Mouse (Mus musculus) right cerebral cortex, postnatal 14 days (tissue): ENCODE measurements at regions not wholly inside any gene's neighbourhood (a gene's known extent, or its start where the extent isn't known, plus 50 kb on each side); places are given as distances from the start of the nearest gene placed in this dataset.

ENCODE experiments used
- DNase-seq: peaks from one replicate; pipeline ENCODE4 v3.0.0; 2022

DNA sequence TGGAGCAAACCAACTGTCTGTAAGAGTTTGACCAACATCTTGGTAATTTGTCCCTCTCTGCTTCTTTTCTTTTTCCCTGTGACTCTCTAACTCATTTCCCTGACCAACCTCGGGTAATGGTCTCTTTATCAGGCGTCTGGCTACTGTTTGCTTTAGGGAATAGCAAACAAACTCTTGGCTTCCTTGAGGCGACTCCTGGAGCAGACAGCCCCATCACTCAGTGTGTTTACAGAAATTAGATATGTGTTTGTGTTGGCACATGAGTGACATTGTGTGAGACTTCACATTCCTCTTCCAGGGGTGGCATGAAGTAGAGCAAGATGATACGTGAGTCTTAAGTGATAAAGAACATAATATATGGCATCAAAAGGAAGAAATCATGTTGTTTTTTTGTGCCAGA, 195.7 kb upstream of the Hhip start:
- no peak for DNase-seq

DNA sequence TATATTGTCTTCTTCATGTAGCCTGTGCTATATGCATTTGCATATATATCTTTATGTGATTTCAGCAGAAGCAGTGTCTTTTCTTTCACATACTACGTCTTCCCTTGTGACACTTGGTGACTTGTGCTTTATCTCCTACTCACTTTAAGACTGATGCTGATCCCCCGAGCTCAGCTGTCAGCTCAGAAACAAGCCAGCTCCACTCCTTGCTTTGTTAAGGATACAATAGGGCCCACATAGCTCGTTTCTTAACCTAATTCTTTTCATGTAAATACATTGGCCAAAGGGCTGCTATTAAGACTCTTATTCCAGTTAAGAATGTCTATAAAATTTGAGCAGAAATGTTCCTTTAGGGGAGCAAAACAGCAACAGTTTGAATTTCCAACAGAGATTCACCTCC, 193.8 kb upstream of the Hhip start:
- no peak for DNase-seq

DNA sequence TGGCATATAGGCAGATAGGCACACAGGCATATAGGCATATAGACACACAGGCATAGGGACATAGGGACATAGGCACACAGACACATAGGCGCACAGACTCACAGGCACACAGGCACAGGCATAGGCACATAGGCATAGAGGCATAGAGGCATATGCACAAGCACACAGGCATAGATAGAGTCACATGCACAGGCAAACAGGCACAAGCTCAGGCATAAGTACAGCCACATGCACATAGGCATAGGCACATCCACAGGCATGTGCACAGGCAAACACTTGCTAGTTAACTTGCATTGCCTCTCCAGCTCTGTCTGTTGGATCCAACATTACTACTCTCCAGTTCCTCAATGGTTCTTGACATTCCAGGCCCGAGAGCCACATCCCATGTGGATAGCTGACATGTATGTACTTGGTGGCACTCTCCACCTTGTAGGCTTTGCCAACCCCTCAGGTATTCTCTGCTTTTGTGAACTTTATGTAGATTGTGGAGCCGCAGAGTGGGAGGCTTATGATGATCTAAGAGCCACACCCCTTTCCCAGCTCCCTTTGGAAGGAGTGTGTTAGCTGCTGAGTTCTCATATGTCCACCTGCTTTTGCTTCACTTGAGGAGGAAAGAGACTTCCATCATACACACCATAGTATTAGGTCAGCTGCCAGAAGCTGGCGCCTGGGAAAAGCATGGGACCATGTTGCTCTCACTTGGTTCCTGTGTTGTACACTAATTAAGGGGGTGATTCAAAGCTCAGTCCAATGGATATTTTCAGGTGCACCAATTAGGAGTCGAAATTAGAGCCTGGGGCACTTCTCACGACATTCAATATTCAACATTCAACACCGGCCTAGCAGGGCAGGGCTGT, 192.7 kb upstream of the Hhip start:
- no peak for DNase-seq

DNA sequence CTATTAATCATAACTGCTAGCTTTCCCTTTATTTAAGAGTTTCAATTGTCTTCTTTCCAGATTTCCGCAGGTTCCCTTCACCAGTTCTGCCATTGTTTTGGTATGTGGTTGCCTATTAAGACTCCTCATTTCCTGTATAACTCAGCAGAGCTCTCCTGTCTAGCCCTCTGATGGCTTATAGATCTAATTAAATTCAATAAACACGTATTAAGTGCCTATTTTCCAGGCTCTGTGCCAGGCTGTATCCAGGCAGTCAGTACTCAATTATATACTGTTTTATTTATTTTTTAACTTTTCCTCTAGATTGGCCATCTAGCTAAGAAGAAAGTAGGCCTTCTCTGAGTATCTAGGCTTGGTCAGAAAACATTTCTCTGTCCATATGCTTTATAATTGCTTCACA, 192.0 kb upstream of the Hhip start:
- DNase-seq = no peak

DNA sequence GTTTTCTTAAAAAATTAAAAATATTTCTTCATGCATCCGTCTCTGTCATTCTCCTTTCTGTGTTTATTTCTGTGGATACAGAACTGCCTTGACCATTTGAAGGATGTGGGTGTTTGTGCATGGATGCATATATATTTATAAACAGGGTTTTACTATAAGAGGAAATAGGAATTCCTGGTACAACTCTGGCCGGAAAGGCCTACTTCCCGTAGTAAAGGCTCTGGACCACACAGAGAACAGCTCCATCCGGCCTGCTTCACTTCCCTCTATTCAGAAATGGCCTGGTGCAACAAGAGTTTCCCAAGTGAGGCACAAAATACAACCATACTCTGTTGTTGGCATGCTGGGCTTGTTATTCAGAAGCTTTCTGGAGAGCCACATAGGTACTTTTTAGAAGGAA, 182.1 kb upstream of the Hhip start:
- no peak for DNase-seq

DNA sequence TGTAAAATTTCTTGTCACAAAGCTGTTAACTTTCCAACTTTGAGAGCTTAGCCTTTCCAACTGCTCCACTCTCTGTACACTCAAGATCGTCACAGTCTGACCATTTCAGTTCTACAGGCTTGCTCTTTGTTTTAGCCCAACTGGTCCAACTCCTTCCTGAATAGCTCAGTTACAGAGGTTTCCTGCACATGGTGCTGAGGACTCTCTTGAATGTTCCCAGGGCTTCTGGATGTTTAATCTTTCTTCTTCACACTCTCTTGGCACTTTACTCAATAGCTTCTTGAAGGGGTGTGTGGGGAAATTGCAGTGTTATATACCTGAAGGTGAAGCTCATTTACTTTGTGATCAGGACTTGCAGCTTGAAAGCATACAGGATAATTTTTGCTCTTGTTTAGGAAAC, 152.6 kb upstream of the Hhip start:
- no peak for DNase-seq

DNA sequence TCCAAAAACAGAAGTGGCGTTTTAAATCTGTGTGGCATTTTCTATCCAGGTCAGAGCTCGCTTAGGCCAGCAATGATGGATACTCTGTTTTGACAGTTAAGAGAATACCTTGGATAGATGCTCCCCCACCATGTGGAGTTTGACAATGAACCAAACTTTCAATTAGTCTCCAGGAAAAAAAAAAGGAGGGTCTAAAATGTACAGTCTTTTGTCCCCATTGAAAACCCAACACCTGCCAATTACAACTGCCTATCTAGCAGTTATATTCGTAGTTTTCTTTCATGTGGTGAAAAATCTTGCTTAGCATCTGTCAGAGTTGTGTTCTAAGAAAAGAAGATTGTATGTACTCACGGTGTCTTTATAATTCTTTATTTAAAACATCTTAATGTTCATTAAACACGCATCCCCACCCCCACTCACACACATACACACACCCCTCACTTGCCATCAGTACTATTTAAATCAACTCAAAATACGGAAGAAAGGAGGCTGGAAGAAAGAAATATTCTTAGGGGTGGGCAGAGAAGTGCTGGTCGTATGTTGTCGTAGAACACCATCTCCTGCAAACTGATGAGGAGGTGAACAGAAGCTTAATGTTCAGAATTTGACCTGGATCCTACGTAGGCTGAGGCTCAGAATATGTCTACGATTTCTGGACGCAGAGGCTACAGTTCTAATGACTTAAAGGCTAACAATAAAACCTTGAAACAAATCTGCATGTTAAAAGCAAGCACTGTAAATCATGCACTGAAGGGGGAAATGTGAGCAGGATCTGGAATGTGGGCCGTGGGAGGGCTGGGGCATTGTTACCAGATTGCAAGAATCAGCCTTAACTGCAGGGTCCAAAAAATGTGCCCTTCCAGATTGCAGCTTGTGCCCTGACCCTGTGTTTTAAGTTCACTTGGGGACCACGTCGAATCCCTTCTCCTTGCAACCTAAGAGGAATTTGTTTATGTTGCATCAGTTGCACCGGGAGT, 147.2 kb upstream of the Hhip start:
- no peak for DNase-seq

DNA sequence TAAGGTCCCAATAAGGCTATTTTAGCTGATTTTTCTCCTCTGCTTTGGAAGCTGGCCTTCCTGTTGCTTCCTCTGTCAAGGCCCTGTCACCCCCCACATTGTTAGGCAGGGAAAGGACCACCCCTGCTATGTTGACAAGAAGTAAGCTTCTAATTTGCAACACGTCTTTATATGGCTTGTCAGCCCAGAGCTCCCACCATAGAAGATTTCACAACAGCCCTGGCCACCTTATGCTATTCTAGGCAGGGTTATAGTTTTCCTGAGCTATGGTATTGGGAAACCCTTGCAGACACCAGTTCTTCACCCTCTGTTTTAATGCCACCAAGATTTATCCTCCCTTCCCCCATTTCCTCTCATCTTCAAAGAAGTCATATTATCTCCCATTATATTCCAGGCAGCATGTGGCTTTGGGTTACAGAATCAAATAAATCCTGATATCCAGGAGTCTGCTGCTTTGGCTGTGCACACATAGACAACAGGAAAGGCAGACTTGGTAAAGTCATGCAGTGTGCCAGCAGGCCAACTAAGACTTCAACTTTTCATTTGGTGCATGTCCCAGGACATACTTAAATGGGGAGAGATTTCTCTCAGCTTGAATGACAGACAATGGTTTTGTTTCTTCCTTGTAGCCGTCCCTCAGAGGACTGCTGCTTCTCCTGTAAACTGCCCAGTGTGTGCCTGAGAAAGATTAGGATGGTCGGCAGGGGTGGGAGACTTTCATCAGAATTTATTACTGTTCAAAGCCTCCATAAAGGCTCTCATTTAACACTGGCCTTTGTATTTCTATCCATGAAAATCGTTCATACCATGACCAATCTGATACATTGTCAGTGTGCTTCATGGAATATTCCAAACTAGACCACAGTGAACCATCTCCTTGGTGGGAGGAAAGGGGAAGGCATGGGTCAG, 146.2 kb upstream of the Hhip start:
- no peak for DNase-seq

DNA sequence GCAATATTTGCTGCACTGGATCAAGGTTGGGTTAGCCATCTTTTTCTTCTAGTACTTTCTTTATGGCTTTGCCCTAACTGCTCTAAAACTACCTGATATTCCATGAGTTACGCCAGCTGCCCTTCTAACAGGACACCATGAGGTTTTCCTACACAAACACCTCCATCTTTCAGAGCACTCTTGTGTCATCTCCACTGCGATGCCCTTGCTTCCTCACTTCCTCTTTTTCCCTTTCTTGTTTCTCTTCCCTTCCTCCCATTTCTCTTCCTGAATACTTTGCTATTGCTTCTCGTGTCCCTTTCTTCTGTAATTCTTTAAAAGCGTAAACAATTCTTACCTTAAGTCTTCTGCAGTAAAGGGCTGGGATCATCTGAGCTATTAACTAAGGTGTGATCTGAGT, 139.9 kb upstream of the Hhip start:
- DNase-seq = no peak

DNA sequence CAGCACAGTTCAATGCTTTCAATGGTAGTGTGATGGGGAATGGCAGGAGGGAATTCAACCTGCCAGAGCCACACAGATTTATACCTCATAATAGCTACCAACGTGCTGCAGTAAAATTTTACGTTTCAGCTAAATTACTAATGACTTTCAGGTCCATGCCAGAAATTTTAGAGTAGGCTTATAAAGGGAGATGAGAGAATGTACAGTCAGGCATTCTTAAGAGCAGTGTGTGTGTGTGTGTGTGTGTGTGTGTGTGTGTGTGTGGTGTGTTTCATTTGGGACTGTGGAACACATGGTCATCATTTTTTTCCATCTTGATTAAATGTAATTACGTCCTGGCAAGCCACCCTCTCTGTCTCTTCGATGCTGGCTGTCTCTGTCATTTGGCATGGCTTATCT, 132.7 kb upstream of the Hhip start:
- no peak for DNase-seq

DNA sequence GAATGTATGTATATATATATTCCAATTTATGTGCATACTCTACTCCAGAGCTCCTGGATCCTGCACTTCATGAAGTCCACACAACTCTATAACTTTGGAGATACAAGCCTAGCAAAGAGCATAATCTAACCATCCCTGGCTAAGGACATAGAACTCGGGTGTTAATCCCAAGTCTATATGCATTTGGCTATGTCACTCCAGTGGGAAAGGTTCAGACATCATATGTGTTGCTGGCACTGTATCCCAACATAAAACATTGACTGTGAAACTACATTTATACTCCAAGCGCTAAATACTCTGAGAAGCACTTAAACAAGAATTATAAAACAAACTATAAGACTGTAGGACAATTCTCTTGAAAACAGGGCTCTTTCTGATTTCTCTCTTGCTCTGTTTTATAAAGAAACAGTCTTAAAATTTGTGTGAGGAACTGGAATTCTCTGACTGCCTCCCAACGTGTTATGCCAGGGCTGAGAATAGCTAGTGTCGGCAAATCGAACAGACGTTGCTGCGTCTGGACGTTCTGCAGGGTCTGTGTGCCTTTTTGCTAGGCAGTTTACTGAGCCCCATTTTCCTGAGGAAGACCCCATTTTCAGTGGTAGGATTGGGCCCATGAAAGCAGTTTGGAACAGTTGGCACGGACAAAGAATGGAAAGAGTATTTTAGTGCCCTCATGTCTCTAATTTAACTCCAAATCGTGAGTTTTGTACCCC, 132.1 kb upstream of the Hhip start:
- no peak for DNase-seq

DNA sequence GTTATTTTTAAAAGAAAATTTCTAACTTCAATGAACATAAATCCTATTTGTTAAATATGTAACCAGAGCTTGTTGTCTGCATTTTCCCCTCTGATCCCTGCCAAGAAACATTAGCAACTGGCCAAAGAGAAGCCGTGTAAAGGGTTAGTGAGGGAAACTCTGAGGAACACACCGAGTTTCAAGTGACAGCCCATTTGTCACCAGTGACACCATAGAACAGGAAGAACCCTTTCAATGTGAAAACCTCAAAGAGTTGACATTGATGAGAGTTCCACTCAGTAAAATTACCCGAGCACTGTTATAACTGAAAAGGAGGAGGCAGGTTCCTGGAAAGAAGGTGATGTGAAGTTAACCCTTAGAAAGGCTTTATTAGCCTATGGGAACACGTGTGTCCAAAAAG, 127.5 kb upstream of the Hhip start:
- DNase-seq = no peak

DNA sequence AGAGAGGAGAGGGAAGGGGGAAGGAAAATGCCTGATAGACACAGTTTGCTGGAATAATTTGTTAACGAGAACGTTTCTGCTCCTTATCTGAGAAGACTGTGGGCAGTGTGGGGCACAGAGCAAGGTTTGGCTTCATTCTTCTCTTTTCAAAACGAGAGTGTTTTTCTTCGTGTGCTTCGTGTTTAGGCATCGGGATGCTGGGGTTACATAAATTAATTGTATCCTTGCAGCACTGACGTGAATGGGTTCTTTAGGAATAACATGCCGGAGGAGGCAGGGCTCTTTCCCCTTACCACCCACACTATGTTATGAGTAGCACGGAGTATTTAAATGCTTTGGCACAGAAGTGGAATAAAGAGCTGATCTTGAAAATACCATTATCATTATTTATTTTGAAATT, 110.9 kb upstream of the Hhip start:
- DNase-seq = no peak

DNA sequence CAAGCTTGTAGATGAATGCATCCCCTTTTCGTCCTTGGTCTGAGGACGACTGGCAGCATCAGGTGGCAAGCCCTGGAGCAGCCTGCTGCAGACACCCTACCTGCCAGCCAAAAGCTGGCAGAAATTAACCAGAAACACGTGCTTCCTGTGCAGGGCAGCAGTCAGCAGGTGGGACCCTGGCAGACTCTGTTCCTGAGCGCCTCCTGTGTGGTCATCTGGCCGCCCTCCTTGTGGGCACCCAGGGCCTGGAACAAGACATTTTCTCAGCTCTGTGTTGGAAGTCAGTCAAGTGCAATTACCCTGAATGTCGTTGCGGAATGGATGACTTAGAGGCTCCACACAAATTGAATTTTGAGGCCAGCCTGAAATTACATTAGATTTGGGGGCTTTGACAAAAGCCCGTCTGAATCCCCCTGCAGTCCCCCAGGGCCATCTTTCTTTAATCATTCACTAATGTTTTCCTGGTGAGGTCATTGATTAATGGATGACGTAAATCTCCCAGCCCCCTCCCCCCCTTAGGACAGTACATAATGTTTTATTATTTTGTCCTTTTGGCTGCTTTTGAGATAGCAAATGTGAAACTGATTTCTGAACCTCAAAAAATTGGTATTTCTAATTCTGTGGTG, 91.8 kb upstream of the Hhip start:
- no peak for DNase-seq

DNA sequence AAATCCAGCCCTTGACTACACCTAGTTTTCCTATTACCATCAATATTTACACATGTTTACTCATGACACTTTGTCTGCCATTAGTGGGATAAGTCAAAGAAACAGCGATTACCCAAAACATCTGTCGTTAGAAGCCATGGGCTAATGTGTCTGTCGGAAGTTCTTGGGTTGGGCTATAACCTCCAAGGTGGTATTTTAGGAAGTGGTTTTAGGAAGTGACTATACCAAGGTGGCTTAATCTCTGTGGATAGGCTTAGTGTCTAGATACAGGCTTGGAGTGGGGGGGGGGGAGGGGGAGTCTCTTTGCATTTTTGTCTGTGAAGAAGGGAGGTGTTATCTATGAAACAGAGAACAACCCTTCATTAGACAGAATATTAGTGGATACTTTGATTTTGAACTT, 90.1 kb upstream of the Hhip start:
- DNase-seq = no peak

DNA sequence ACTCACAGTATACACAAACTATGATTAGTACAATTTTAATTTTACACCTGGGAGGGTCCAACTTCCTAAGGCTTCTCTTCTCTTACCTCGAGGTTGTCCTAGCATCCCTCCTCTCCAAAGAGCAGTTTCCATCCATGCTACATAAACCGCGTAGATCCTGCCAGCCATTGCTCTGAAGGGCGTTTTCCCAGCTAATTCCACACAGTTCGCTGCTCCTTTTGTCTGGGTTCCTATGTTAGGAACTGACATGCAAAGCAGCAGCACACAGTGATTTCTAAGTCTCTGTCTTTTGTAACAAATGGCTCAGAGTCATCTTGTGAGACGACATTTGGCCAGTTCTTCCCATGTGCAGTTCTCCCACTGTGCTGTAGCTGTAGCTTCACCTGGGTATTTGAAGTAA, 80.7 kb upstream of the Hhip start:
- DNase-seq = no peak

DNA sequence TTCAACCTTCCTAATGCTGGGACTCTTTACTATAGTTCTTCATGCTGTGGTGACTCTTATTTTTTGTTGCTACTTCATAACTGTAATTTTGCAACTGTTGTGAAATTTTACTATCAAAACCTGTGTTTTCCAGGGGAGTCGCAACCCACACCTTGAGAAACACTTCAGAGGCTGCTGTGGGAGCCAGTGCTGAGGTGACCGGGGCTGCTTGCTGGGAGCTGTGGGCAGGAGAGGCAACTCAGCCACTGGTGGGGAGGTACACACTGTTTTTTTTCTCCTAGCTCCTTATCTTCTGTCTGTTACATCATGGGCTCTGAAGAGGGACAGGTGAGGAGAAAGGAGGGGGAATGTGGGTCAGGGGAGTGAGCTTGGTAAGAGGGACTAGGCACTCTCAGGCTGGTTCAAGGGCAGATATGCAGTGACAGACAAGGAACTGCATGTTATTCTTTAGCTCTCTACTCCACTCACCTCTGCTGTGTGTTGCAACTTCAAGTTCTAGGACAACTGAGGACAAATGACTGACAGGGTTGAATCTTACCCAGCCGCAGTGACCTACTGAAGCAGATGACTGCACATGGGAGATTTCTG, 62.7 kb upstream of the Hhip start:
- no peak for DNase-seq

DNA sequence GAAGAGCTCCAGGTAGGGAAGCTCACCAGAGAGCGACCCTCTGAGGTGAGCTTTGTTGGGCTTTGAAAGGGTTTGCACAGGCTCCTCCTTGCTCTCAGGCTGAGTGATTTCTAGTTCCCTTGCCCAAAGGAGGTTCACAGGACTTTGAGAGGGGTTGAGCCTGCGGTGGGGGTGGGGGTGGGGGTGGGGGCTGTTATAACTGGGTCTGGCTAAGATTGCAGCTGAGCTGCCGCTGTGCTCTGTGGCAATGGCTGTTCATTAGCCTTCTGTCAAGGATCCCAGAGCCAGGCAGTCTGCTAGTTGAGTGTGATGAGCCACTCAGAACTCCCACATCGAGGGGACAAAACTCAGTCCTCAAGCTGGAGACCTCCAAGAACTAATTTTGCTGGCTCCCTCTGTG, 59.5 kb upstream of the Hhip start:
- DNase-seq = no peak
